Mouse (Mus musculus): ENCODE results near the gene Sfn. TPM values are rescaled to one million over a fixed set of nuclear protein-coding genes. Genes with fewer than 3 reads are reported as not detected.

Sfn gene
- polyA plus RNA-seq, 1 experiment from 2014 or later = 23.7 TPM

- no peak for ATAC-seq
- Histone ChIP-seq H3K9me3 (ENCODE audit: low read length) (no peaks in the 10 kb centered on the region), H3K36me3 (ENCODE audit: insufficient read depth, low read length) (no peaks in the 10 kb centered on the region), H3K27me3 (replicated peaks; ENCODE audit: insufficient read depth, low read length) (no peaks in the 10 kb centered on the region), H3K9ac (replicated peaks; ENCODE audit: low read depth) (no peak overlapping the region), H3K4me1 (ENCODE audit: insufficient read depth, low read depth, low read length) (peaks cover 6% of the 10 kb centered on the region; the same call in 1 of the 2 replicates), H3K4me3 (ENCODE audit: low read depth, low read length) (no peak overlapping the region), H3K4me2 (replicated peaks; ENCODE audit: low read depth, low read length) (peak overlapping the region; percentile 88), H3K27ac (ENCODE audit: low read length) (peak overlapping the region; percentile 70)
- TF ChIP-seq EP300 (IDR thresholded peaks at IDR 0.05) (no peak), CTCF (IDR thresholded peaks at IDR 0.05) (no peak)
- WGBS = 69% methylated on average over 8 of the region's 8 CpGs
- no peak for DNase-seq (ENCODE audit: low spot score)
These were observed 28.5 kb upstream of the Sfn start for GRCm38 (mm10) chr4:133630326-133630920.

GRCm38 (mm10) chr4:133629191-133629590 is 27.2 kb upstream of the Sfn start:
- Histone ChIP-seq H3K27me3 (replicated peaks; ENCODE audit: insufficient read depth, low read length) (no peaks in the 10 kb centered on the region), H3K4me1 (ENCODE audit: insufficient read depth, low read depth, low read length) (peaks cover 6% of the 10 kb centered on the region; the same call in 1 of the 2 replicates), H3K9ac (replicated peaks; ENCODE audit: low read depth) (no peak overlapping the region), H3K9me3 (ENCODE audit: low read length) (no peaks in the 10 kb centered on the region), H3K4me2 (replicated peaks; ENCODE audit: low read depth, low read length) (no peak overlapping the region), H3K36me3 (ENCODE audit: insufficient read depth, low read length) (no peaks in the 10 kb centered on the region), H3K27ac (ENCODE audit: low read length) (no peak overlapping the region), H3K4me3 (ENCODE audit: low read depth, low read length) (no peak overlapping the region)
- no peak for TF ChIP-seq CTCF (IDR thresholded peaks at IDR 0.05)
- TF ChIP-seq EP300 (IDR thresholded peaks at IDR 0.05) = no peak
- WGBS = 66% methylated on average over 7 of the region's 7 CpGs
- ATAC-seq = no peak
- DNase-seq (ENCODE audit: low spot score) = no peak

GRCm38 (mm10) chr4:133628517-133628916 is 26.5 kb upstream of the Sfn start:
- ATAC-seq (no peak), DNase-seq (ENCODE audit: low spot score) (no peak)
- no peak overlapping the region for H3K4me3 ChIP-seq (ENCODE audit: low read depth, low read length)
- H3K36me3 ChIP-seq (ENCODE audit: insufficient read depth, low read length) = no peaks in the 10 kb centered on the region
- TF ChIP-seq EP300 (IDR thresholded peaks at IDR 0.05) (no peak), CTCF (IDR thresholded peaks at IDR 0.05) (no peak)
- H3K9me3 ChIP-seq (ENCODE audit: low read length) = no peaks in the 10 kb centered on the region
- no peak overlapping the region for H3K4me2 ChIP-seq (replicated peaks; ENCODE audit: low read depth, low read length)
- WGBS = 73% methylated on average over 2 of the region's 2 CpGs
- H3K9ac ChIP-seq (replicated peaks; ENCODE audit: low read depth) = no peak overlapping the region
- no peak overlapping the region for H3K27ac ChIP-seq (ENCODE audit: low read length)
- H3K27me3 ChIP-seq (replicated peaks; ENCODE audit: insufficient read depth, low read length) = no peaks in the 10 kb centered on the region
- H3K4me1 ChIP-seq (ENCODE audit: insufficient read depth, low read depth, low read length) = peaks cover 6% of the 10 kb centered on the region; the same call in 1 of the 2 replicates

GRCm38 (mm10) chr4:133627039-133627438 is 25.1 kb upstream of the Sfn start:
- Histone ChIP-seq H3K9me3 (ENCODE audit: low read length) (no peaks in the 10 kb centered on the region), H3K4me1 (ENCODE audit: insufficient read depth, low read depth, low read length) (peaks cover 6% of the 10 kb centered on the region; the same call in 1 of the 2 replicates), H3K27ac (ENCODE audit: low read length) (peak overlapping the region; percentile 87), H3K9ac (replicated peaks; ENCODE audit: low read depth) (no peak overlapping the region), H3K4me2 (replicated peaks; ENCODE audit: low read depth, low read length) (no peak overlapping the region), H3K27me3 (replicated peaks; ENCODE audit: insufficient read depth, low read length) (no peaks in the 10 kb centered on the region), H3K36me3 (ENCODE audit: insufficient read depth, low read length) (no peaks in the 10 kb centered on the region), H3K4me3 (ENCODE audit: low read depth, low read length) (no peak overlapping the region)
- no peak for DNase-seq (ENCODE audit: low spot score)
- no peak for ATAC-seq
- 84% methylated on average over 14 of the region's 14 CpGs for WGBS
- TF ChIP-seq CTCF (IDR thresholded peaks at IDR 0.05) = no peak
- no peak for TF ChIP-seq EP300 (IDR thresholded peaks at IDR 0.05)

- ATAC-seq = no peak
- no peaks in the 10 kb centered on the region for H3K36me3 ChIP-seq (ENCODE audit: insufficient read depth, low read length)
These were observed 24.7 kb upstream of the Sfn start for GRCm38 (mm10) chr4:133626621-133627020.

GRCm38 (mm10) chr4:133626221-133626620 is 24.3 kb upstream of the Sfn start:
- H3K4me3 ChIP-seq (ENCODE audit: low read depth, low read length) = no peak overlapping the region
- H3K27ac ChIP-seq (ENCODE audit: low read length) = peak overlapping the region; percentile 87
- ATAC-seq (0 out of 2 replicates have a peak, but pooled peaks have one; percentile 6), DNase-seq (ENCODE audit: low spot score) (no peak)
- no peaks in the 10 kb centered on the region for H3K36me3 ChIP-seq (ENCODE audit: insufficient read depth, low read length)
- H3K9ac ChIP-seq (replicated peaks; ENCODE audit: low read depth) = no peak overlapping the region
- H3K4me1 ChIP-seq (ENCODE audit: insufficient read depth, low read depth, low read length) = peaks cover 6% of the 10 kb centered on the region; the same call in 1 of the 2 replicates
- H3K4me2 ChIP-seq (replicated peaks; ENCODE audit: low read depth, low read length) = no peak overlapping the region
- H3K27me3 ChIP-seq (replicated peaks; ENCODE audit: insufficient read depth, low read length) = no peaks in the 10 kb centered on the region
- H3K9me3 ChIP-seq (ENCODE audit: low read length) = no peaks in the 10 kb centered on the region
- 52% methylated on average over 5 of the region's 5 CpGs for WGBS
- TF ChIP-seq EP300 (IDR thresholded peaks at IDR 0.05) (no peak), CTCF (IDR thresholded peaks at IDR 0.05) (no peak)

More at GRCm38 (mm10) chr4:133626621-133627020, 24.7 kb upstream of the Sfn start:
- Histone ChIP-seq H3K4me2 (replicated peaks; ENCODE audit: low read depth, low read length) (no peak overlapping the region), H3K27me3 (replicated peaks; ENCODE audit: insufficient read depth, low read length) (no peaks in the 10 kb centered on the region), H3K9me3 (ENCODE audit: low read length) (no peaks in the 10 kb centered on the region), H3K4me1 (ENCODE audit: insufficient read depth, low read depth, low read length) (peaks cover 6% of the 10 kb centered on the region; the same call in 1 of the 2 replicates), H3K4me3 (ENCODE audit: low read depth, low read length) (no peak overlapping the region), H3K27ac (ENCODE audit: low read length) (peak overlapping the region; percentile 87), H3K9ac (replicated peaks; ENCODE audit: low read depth) (no peak overlapping the region)
- TF ChIP-seq CTCF (IDR thresholded peaks at IDR 0.05) (no peak), EP300 (IDR thresholded peaks at IDR 0.05) (no peak)
- WGBS = 84% methylated on average over 9 of the region's 9 CpGs
- no peak for DNase-seq (ENCODE audit: low spot score)

Data from lung, postnatal 0 days (tissue).